Mouse (Mus musculus): Measurements from ENCODE around the gene B3gat3. TPM values are rescaled to one million over a fixed set of nuclear protein-coding genes. Genes with fewer than 3 reads are reported as not detected.

The B3gat3 gene
- polyA plus RNA-seq, 1 experiment from 2014 or later, result 32.9 TPM

Other genes starting within 250 kb of the B3gat3 start
- gene Slc3a2, start 197.0 kb upstream of the B3gat3 start, polyA plus RNA-seq (2017; shearing (Covaris generic)), result 240 TPM
- 121 TPM for gene Wdr74, start 184.5 kb upstream of the B3gat3 start, polyA plus RNA-seq (2017; shearing (Covaris generic))
- 0.87 TPM for gene 1700092M07Rik, start 179.7 kb upstream of the B3gat3 start, polyA plus RNA-seq (2017; shearing (Covaris generic))
- 294 TPM for gene Stx5a, start 179.0 kb upstream of the B3gat3 start, polyA plus RNA-seq (2017; shearing (Covaris generic))
- 453 TPM for gene Nxf1, start 163.3 kb upstream of the B3gat3 start, polyA plus RNA-seq (2017; shearing (Covaris generic))
- gene Tmem223, start 149.4 kb upstream of the B3gat3 start, polyA plus RNA-seq (2017; shearing (Covaris generic)), result 38.8 TPM
- gene Tmem179b, start 145.9 kb upstream of the B3gat3 start, polyA plus RNA-seq (2017; shearing (Covaris generic)), result 150 TPM
- gene Taf6l, start 134.0 kb upstream of the B3gat3 start, polyA plus RNA-seq (2017; shearing (Covaris generic)), result 9.4 TPM
- gene Polr2g, start 121.8 kb upstream of the B3gat3 start, polyA plus RNA-seq (2017; shearing (Covaris generic)), result 86.1 TPM
- gene Zbtb3, start 117.8 kb upstream of the B3gat3 start, polyA plus RNA-seq (2017; shearing (Covaris generic)), result 0.57 TPM
- gene Ttc9c, start 101.0 kb upstream of the B3gat3 start, polyA plus RNA-seq (2017; shearing (Covaris generic)), result 25.8 TPM
- gene Hnrnpul2, start 100.4 kb upstream of the B3gat3 start, polyA plus RNA-seq (2017; shearing (Covaris generic)), result 13.8 TPM
- gene AC129217.1, start 90.6 kb upstream of the B3gat3 start, polyA plus RNA-seq (2017; shearing (Covaris generic)), result not detected
- gene Bscl2, start 82.9 kb upstream of the B3gat3 start, polyA plus RNA-seq (2017; shearing (Covaris generic)), result 59.1 TPM
- not detected for gene Gng3, start 81.2 kb upstream of the B3gat3 start, polyA plus RNA-seq (2017; shearing (Covaris generic))
- not detected for gene Lrrn4cl, start 69.6 kb upstream of the B3gat3 start, polyA plus RNA-seq (2017; shearing (Covaris generic))
- 149 TPM for gene Ubxn1, start 48.9 kb upstream of the B3gat3 start, polyA plus RNA-seq (2017; shearing (Covaris generic))
- gene Uqcc3, start 39.5 kb upstream of the B3gat3 start, polyA plus RNA-seq (2017; shearing (Covaris generic)), result 44.5 TPM
- gene Lbhd1, start 36.6 kb upstream of the B3gat3 start, polyA plus RNA-seq (2017; shearing (Covaris generic)), result 34.3 TPM
- not detected for gene Gm49403, start 36.4 kb upstream of the B3gat3 start, polyA plus RNA-seq (2017; shearing (Covaris generic))
- 22.7 TPM for gene 1810009A15Rik, start 31.5 kb upstream of the B3gat3 start, polyA plus RNA-seq (2017; shearing (Covaris generic))
- not detected for gene Gm49416, start 31.4 kb upstream of the B3gat3 start, polyA plus RNA-seq (2017; shearing (Covaris generic))
- gene Ints5, start 27.4 kb upstream of the B3gat3 start, polyA plus RNA-seq (2017; shearing (Covaris generic)), result 35.9 TPM
- 100 TPM for gene Ganab, start 22.3 kb upstream of the B3gat3 start, polyA plus RNA-seq (2017; shearing (Covaris generic))
- 2.0 TPM for gene Rom1, start 9.0 kb downstream of the B3gat3 start, polyA plus RNA-seq (2017; shearing (Covaris generic))
- 57.6 TPM for gene Eml3, start 9.2 kb downstream of the B3gat3 start, polyA plus RNA-seq (2017; shearing (Covaris generic))
- gene Mta2, start 21.5 kb downstream of the B3gat3 start, polyA plus RNA-seq (2017; shearing (Covaris generic)), result 257 TPM
- 47.6 TPM for gene Tut1, start 33.5 kb downstream of the B3gat3 start, polyA plus RNA-seq (2017; shearing (Covaris generic))
- 375 TPM for gene Eef1g, start 46.7 kb downstream of the B3gat3 start, polyA plus RNA-seq (2017; shearing (Covaris generic))
- 8.7 TPM for gene Ahnak, start 68.9 kb downstream of the B3gat3 start, polyA plus RNA-seq (2017; shearing (Covaris generic))
- not detected for gene Scgb1a1, start 167.6 kb downstream of the B3gat3 start, polyA plus RNA-seq (2017; shearing (Covaris generic))
- gene Asrgl1, start 215.3 kb downstream of the B3gat3 start, polyA plus RNA-seq (2017; shearing (Covaris generic)), result 15.8 TPM